Mouse (Mus musculus) cortical plate, adult 2 months (tissue): ENCODE measurements at regions not wholly inside any gene's neighbourhood (a gene's known extent, or its start where the extent isn't known, plus 50 kb on each side); places are given as distances from the start of the nearest gene placed in this dataset.

Experiments used
- CTCF ChIP-seq: fragments of 200-500 bp; IDR thresholded peaks from 2 replicates; pipeline ENCODE4 v1.5.1; 2011; ENCODE audit warnings: mild to moderate bottlenecking, control low read depth, low read length; ENCODE audit not compliant: insufficient read depth; ENCODE audit errors: extremely low read depth
- POLR2A ChIP-seq: fragments of 200-500 bp; IDR thresholded peaks from 2 replicates; pipeline ENCODE4 v1.6.1; 2011; ENCODE audit warnings: mild to moderate bottlenecking, low read length, control low read depth; ENCODE audit not compliant: insufficient read depth; ENCODE audit errors: extremely low read depth

GRCm38 (mm10) chr1:83661808-83662802, 254.1 kb upstream of the Sphkap start:
- TF ChIP-seq POLR2A (no peak), CTCF (no peak)
